Mouse (Mus musculus): ENCODE measurements around the gene Abhd16b. TPM values are rescaled to one million over a fixed set of nuclear protein-coding genes. Genes with fewer than 3 reads are reported as not detected.

The Abhd16b gene
- polyA plus RNA-seq (2012; rRNA removed), result 0.15 and 0.36 TPM in 2 replicates

- Histone ChIP-seq H3K27ac (ENCODE audit: insufficient read depth, low read length) (peak within 1 kb of the TSS; percentile 48; the same call in 1 of the 2 replicates), H3K36me3 (ENCODE audit: control insufficient read depth, insufficient read depth, low read length) (no peaks in the 10 kb centered on the region), H3K4me3 (ENCODE audit: extremely low read depth, insufficient read depth, insufficient read length) (peak within 1 kb of the TSS; percentile 2; the same call in 1 of the 2 replicates), H3K4me1 (ENCODE audit: control insufficient read depth, insufficient read depth, insufficient read length) (peaks cover 17% of the 10 kb centered on the region), H3K27me3 (ENCODE audit: control insufficient read depth, insufficient read depth, low read length) (no peaks in the 10 kb centered on the region)
- no peak for TF ChIP-seq CTCF (IDR thresholded peaks at IDR 0.05; ENCODE audit: extremely low read depth, insufficient read depth, insufficient read length, insufficient replicate concordance)
- no peak for TF ChIP-seq POLR2A (IDR thresholded peaks at IDR 0.05; ENCODE audit: low read depth, low read length)
- WGBS, result 93% methylated on average over 31 of the region's 31 CpGs
- DNase-seq (ENCODE audit: low read depth in 1 of 2, low spot score in 2 of 2), result no peak
These were observed at the start of gene Abhd16b for GRCm38 (mm10) chr2:181493156-181493927. TSS of gene Abhd16b (plus strand) at chr2:181493206.

GRCm38 (mm10) chr2:181452181-181452580, 40.8 kb upstream of the Abhd16b start:
- no peak overlapping the region for H3K4me3 ChIP-seq (ENCODE audit: extremely low read depth, insufficient read depth, insufficient read length)
- H3K27ac ChIP-seq (ENCODE audit: insufficient read depth, low read length), result no peak overlapping the region
- no peak for DNase-seq (ENCODE audit: low read depth in 1 of 2, low spot score in 2 of 2)
- H3K4me1 ChIP-seq (ENCODE audit: control insufficient read depth, insufficient read depth, insufficient read length), result no peaks in the 10 kb centered on the region; the same call in 1 of the 2 replicates
- TF ChIP-seq POLR2A (IDR thresholded peaks at IDR 0.05; ENCODE audit: low read depth, low read length), result no peak
- no peak for TF ChIP-seq CTCF (IDR thresholded peaks at IDR 0.05; ENCODE audit: extremely low read depth, insufficient read depth, insufficient read length, insufficient replicate concordance)
- 80% methylated on average over 4 of the region's 4 CpGs for WGBS
- no peaks in the 10 kb centered on the region for H3K36me3 ChIP-seq (ENCODE audit: control insufficient read depth, insufficient read depth, low read length)
- 0 out of 2 replicates have a peak, but pooled peaks cover 1% of the 10 kb centered on the region for H3K27me3 ChIP-seq (ENCODE audit: control insufficient read depth, insufficient read depth, low read length)

- 80% methylated on average over 1 of the region's 1 CpGs for WGBS
- TF ChIP-seq POLR2A (IDR thresholded peaks at IDR 0.05; ENCODE audit: low read depth, low read length) (no peak), CTCF (IDR thresholded peaks at IDR 0.05; ENCODE audit: extremely low read depth, insufficient read depth, insufficient read length, insufficient replicate concordance) (no peak)
- Histone ChIP-seq H3K4me3 (ENCODE audit: extremely low read depth, insufficient read depth, insufficient read length) (no peak overlapping the region), H3K27ac (ENCODE audit: insufficient read depth, low read length) (no peak overlapping the region), H3K4me1 (ENCODE audit: control insufficient read depth, insufficient read depth, insufficient read length) (no peaks in the 10 kb centered on the region), H3K36me3 (ENCODE audit: control insufficient read depth, insufficient read depth, low read length) (no peaks in the 10 kb centered on the region), H3K27me3 (ENCODE audit: control insufficient read depth, insufficient read depth, low read length) (peaks cover 4% of the 10 kb centered on the region; the same call in 1 of the 2 replicates)
- DNase-seq (ENCODE audit: low read depth in 1 of 2, low spot score in 2 of 2), result no peak
These were observed 39.7 kb upstream of the Abhd16b start for GRCm38 (mm10) chr2:181453274-181453673.

GRCm38 (mm10) chr2:181455899-181456298, 37.1 kb upstream of the Abhd16b start:
- no peak for DNase-seq (ENCODE audit: low read depth in 1 of 2, low spot score in 2 of 2)

GRCm38 (mm10) chr2:181457831-181458230, 35.2 kb upstream of the Abhd16b start:
- peak overlapping the region; percentile 71; the same call in 1 of the 2 replicates for H3K4me3 ChIP-seq (ENCODE audit: extremely low read depth, insufficient read depth, insufficient read length)
- no peaks in the 10 kb centered on the region for H3K36me3 ChIP-seq (ENCODE audit: control insufficient read depth, insufficient read depth, low read length)
- no peak for DNase-seq (ENCODE audit: low read depth in 1 of 2, low spot score in 2 of 2)
- H3K27me3 ChIP-seq (ENCODE audit: control insufficient read depth, insufficient read depth, low read length), result peaks cover 18% of the 10 kb centered on the region
- peaks cover 6% of the 10 kb centered on the region for H3K4me1 ChIP-seq (ENCODE audit: control insufficient read depth, insufficient read depth, insufficient read length)
- no peak overlapping the region for H3K27ac ChIP-seq (ENCODE audit: insufficient read depth, low read length)
- TF ChIP-seq CTCF (IDR thresholded peaks at IDR 0.05; ENCODE audit: extremely low read depth, insufficient read depth, insufficient read length, insufficient replicate concordance) (no peak), POLR2A (IDR thresholded peaks at IDR 0.05; ENCODE audit: low read depth, low read length) (no peak)
- WGBS, result 9% methylated on average over 15 of the region's 15 CpGs

More at GRCm38 (mm10) chr2:181455899-181456298, 37.1 kb upstream of the Abhd16b start:
- Histone ChIP-seq H3K4me3 (ENCODE audit: extremely low read depth, insufficient read depth, insufficient read length) (no peak overlapping the region), H3K27ac (ENCODE audit: insufficient read depth, low read length) (no peak overlapping the region), H3K4me1 (ENCODE audit: control insufficient read depth, insufficient read depth, insufficient read length) (peaks cover 6% of the 10 kb centered on the region), H3K36me3 (ENCODE audit: control insufficient read depth, insufficient read depth, low read length) (no peaks in the 10 kb centered on the region), H3K27me3 (ENCODE audit: control insufficient read depth, insufficient read depth, low read length) (peaks cover 19% of the 10 kb centered on the region)
- 71% methylated on average over 2 of the region's 2 CpGs for WGBS
- TF ChIP-seq POLR2A (IDR thresholded peaks at IDR 0.05; ENCODE audit: low read depth, low read length) (no peak), CTCF (IDR thresholded peaks at IDR 0.05; ENCODE audit: extremely low read depth, insufficient read depth, insufficient read length, insufficient replicate concordance) (no peak)

GRCm38 (mm10) chr2:181458411-181459152, 34.4 kb upstream of the Abhd16b start:
- WGBS, result 2% methylated on average over 59 of the region's 72 CpGs
- peaks cover 17% of the 10 kb centered on the region for H3K27me3 ChIP-seq (ENCODE audit: control insufficient read depth, insufficient read depth, low read length)
- peak overlapping the region; percentile 71 for H3K4me3 ChIP-seq (ENCODE audit: extremely low read depth, insufficient read depth, insufficient read length)
- peak overlapping the region; percentile 61 for H3K27ac ChIP-seq (ENCODE audit: insufficient read depth, low read length)
- H3K4me1 ChIP-seq (ENCODE audit: control insufficient read depth, insufficient read depth, insufficient read length), result peaks cover 6% of the 10 kb centered on the region
- TF ChIP-seq POLR2A (IDR thresholded peaks at IDR 0.05; ENCODE audit: low read depth, low read length), result no peak
- TF ChIP-seq CTCF (IDR thresholded peaks at IDR 0.05; ENCODE audit: extremely low read depth, insufficient read depth, insufficient read length, insufficient replicate concordance), result no peak
- no peaks in the 10 kb centered on the region for H3K36me3 ChIP-seq (ENCODE audit: control insufficient read depth, insufficient read depth, low read length)
- no peak for DNase-seq (ENCODE audit: low read depth in 1 of 2, low spot score in 2 of 2)
